Mouse (Mus musculus): ENCODE data around the gene Ccdc43. TPM values are rescaled to one million over a fixed set of nuclear protein-coding genes. Genes with fewer than 3 reads are reported as not detected.

The Ccdc43 gene
- 31.9 and 36.1 TPM in 2 replicates for polyA plus RNA-seq (2015; fragmentation: Nextera tagmentation; extraction: Ambion mirVana)

DNA sequence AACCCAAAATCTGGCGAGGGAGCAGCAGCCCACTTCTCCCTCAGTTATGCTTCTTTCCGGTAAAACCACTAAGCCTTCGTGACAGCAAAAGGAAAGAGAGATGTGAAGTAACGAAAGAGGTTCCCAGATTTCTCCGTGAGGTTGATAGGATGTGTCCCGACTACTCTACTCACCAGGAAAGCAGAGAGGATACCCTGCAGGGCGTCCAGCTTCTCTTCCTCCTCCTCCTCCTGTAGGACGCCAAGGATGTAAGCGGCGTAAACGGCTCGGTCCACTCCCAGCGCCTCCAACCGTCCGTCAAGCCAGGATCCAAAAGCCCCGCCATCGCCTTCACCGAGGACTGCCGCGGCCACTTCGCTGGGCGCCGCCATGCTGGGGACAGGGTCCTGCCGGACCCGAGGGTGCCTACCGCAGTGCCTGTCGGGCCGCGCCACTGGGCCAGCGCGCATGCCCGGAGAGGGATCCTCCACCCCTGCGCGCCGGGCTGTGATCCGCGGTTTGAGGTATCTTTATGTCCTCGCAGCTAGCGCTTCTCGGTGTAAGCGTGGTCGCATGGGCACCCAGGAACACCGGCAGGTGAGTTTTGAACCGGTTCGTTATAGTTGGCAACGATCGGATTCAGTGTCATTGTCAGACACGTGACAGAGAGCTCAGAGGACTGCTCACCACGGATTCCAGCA, at the start of gene Ccdc43:
Gene Ccdc43 (minus strand): TSS at position 445 of the 680 bp plus-strand sequence.
- ATAC-seq (ENCODE audit: extremely low read depth, insufficient number of reproducible peaks, low FRiP score, low TSS enrichment) = peak; percentile 83
- H3K4me2 ChIP-seq = peak within 1 kb of the TSS; percentile 86
- WGBS = under 1% methylated on average over 49 of the region's 49 CpGs
- peaks cover 18% of the 10 kb centered on the region for H3K4me1 ChIP-seq
- peak within 1 kb of the TSS; percentile 68 for H3K27ac ChIP-seq (replicated peaks)
- H3K9ac ChIP-seq = peak within 1 kb of the TSS; percentile 91
- H3K4me3 ChIP-seq = peak within 1 kb of the TSS; percentile 83
- peaks cover 24% of the 10 kb centered on the region for H3K36me3 ChIP-seq
- H3K9me3 ChIP-seq = no peaks in the 10 kb centered on the region
- no peaks in the 10 kb centered on the region for H3K27me3 ChIP-seq (replicated peaks)

DNA sequence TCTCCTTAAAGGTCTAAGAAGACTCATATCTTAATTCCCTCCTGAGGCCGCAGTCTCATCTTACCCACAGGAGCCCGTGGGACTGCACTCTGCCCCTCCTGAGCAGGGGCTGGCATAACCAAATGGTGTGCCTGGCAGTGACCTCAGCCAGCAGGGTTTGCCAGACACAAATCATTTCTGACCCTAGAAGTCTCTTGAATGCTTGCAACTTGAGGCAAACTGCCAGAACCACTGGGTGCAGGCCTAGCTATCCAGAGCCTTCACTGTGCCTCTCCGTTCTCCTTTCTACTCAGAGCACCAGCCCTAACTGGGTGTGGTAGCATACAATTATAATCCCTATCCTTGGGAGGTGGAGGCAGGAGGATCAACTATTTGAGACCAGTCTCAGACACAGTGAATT, 47.2 kb upstream of the Ccdc43 start:
- Histone ChIP-seq H3K36me3 (no peaks in the 10 kb centered on the region), H3K4me1 (peaks cover 13% of the 10 kb centered on the region), H3K9ac (no peak overlapping the region), H3K9me3 (no peaks in the 10 kb centered on the region), H3K4me3 (no peak overlapping the region), H3K27me3 (replicated peaks) (peaks cover 16% of the 10 kb centered on the region; the same call in 1 of the 2 replicates), H3K4me2 (no peak overlapping the region), H3K27ac (replicated peaks) (no peak overlapping the region)
- ATAC-seq (ENCODE audit: extremely low read depth, insufficient number of reproducible peaks, low FRiP score, low TSS enrichment) = no peak
- WGBS = 79% methylated on average over 3 of the region's 3 CpGs

GRCm38 (mm10) chr11:102742843-102743242, 45.3 kb upstream of the Ccdc43 start:
- H3K36me3 ChIP-seq = no peaks in the 10 kb centered on the region
- 74% methylated on average over 5 of the region's 5 CpGs for WGBS

DNA sequence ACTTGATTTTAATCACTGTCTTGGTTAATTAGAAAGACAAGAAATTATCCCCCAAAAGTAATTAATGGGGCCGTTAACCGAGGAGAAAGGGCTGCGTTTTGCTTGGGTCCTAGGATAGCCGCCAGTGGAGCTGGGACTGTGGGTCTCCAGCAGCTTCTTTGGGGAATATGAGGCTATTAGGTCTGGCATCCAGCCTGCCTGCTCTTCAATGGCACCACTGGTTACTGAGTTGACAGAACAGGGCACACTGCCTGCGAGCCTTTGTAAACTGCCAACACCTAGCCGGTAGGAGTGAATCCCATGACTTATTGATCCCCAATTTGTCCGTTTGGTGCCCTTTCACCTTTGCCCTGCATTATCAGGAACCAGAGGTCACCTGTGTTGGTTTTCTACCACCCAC, 44.5 kb upstream of the Ccdc43 start:
- no peak overlapping the region for H3K4me3 ChIP-seq
- H3K4me1 ChIP-seq = peaks cover 21% of the 10 kb centered on the region
- no peaks in the 10 kb centered on the region for H3K36me3 ChIP-seq
- ATAC-seq (ENCODE audit: extremely low read depth, insufficient number of reproducible peaks, low FRiP score, low TSS enrichment) = no peak
- 73% methylated on average over 7 of the region's 7 CpGs for WGBS
- H3K4me2 ChIP-seq = no peak overlapping the region
- H3K27me3 ChIP-seq (replicated peaks) = peaks cover 30% of the 10 kb centered on the region
- no peak overlapping the region for H3K27ac ChIP-seq (replicated peaks)
- no peaks in the 10 kb centered on the region for H3K9me3 ChIP-seq
- H3K9ac ChIP-seq = no peak overlapping the region

More at GRCm38 (mm10) chr11:102742843-102743242, 45.3 kb upstream of the Ccdc43 start:
- peaks cover 29% of the 10 kb centered on the region for H3K27me3 ChIP-seq (replicated peaks)
- peaks cover 21% of the 10 kb centered on the region for H3K4me1 ChIP-seq
- H3K27ac ChIP-seq (replicated peaks) = no peak overlapping the region
- no peak for ATAC-seq (ENCODE audit: extremely low read depth, insufficient number of reproducible peaks, low FRiP score, low TSS enrichment)
- no peak overlapping the region for H3K4me2 ChIP-seq
- H3K9ac ChIP-seq = no peak overlapping the region
- no peak overlapping the region for H3K4me3 ChIP-seq
- no peaks in the 10 kb centered on the region for H3K9me3 ChIP-seq

- H3K4me3 ChIP-seq = no peak overlapping the region
- no peaks in the 10 kb centered on the region for H3K36me3 ChIP-seq
- peak overlapping the region; percentile 47 for H3K4me2 ChIP-seq
- no peak for ATAC-seq (ENCODE audit: extremely low read depth, insufficient number of reproducible peaks, low FRiP score, low TSS enrichment)
- WGBS = 21% methylated on average over 22 of the region's 22 CpGs
- H3K9me3 ChIP-seq = no peaks in the 10 kb centered on the region
- no peak overlapping the region for H3K27ac ChIP-seq (replicated peaks)
- peak overlapping the region; percentile 38; the same call in 1 of the 2 replicates for H3K9ac ChIP-seq
- H3K4me1 ChIP-seq = peaks cover 21% of the 10 kb centered on the region
- peaks cover 30% of the 10 kb centered on the region for H3K27me3 ChIP-seq (replicated peaks)
These were observed 43.8 kb upstream of the Ccdc43 start for GRCm38 (mm10) chr11:102741129-102741950.

DNA sequence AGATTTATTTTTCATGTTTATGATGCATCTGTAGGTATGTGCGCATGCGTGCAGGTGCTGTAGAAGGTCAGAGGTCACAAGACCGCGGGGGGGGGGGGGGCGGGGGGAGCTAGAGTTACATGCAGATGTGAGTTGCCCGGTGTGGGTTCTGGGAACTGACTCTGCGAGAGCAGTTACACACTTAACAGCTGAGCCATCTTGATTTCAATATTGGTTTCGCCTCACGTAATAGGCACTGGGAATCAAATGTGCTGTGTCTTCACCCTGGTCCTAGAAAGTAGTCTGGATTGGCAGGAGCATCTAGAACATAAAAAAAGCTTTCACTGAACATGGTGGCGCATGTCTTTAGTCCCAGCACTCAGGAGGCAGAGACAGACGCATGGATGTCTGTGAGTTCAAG, 43.1 kb upstream of the Ccdc43 start:
- Histone ChIP-seq H3K4me2 (no peak overlapping the region), H3K4me3 (no peak overlapping the region), H3K27ac (replicated peaks) (no peak overlapping the region), H3K4me1 (peaks cover 21% of the 10 kb centered on the region), H3K9me3 (no peaks in the 10 kb centered on the region), H3K27me3 (replicated peaks) (peaks cover 30% of the 10 kb centered on the region), H3K36me3 (no peaks in the 10 kb centered on the region), H3K9ac (no peak overlapping the region)
- WGBS = 63% methylated on average over 11 of the region's 11 CpGs
- no peak for ATAC-seq (ENCODE audit: extremely low read depth, insufficient number of reproducible peaks, low FRiP score, low TSS enrichment)

DNA sequence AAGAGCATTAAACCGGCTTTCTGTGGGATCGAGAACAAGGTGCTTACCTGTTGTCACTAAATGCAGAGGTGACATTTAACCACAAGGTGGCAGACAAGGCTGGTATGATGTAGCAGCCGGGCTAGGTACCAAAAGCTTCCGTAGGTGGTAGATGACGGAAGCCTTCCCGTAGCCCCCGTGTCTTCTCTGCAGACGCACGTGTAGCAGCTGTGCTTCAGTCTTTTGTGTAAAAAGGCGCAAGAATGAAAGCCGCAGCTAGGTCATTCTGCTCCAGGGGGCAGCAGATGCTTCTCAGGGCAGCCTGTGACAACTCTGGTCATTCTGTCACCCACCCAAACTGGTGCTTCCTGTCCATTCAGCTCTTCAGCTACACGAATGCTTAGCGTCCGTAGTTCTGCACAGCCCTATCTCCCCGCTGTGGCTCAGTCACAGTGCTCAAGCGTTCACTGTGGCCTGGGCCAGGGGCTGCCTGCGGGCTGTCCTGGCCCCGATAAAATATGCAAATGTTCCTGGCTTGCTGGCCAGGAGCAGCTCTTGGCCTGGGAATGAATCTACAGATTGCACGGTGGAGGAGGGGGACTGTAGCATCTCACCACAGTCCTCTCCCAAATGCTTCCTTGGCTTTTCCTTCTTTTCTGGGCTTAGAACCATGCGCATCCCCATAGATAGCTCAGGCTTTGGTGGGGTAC, 41.8 kb upstream of the Ccdc43 start:
- H3K9ac ChIP-seq = peak overlapping the region; percentile 69
- ATAC-seq (ENCODE audit: extremely low read depth, insufficient number of reproducible peaks, low FRiP score, low TSS enrichment) = no peak
- H3K9me3 ChIP-seq = no peaks in the 10 kb centered on the region
- peak overlapping the region; percentile 80 for H3K4me2 ChIP-seq
- H3K4me1 ChIP-seq = peaks cover 21% of the 10 kb centered on the region
- H3K4me3 ChIP-seq = peak overlapping the region; percentile 47
- WGBS = 6% methylated on average over 20 of the region's 20 CpGs
- no peak overlapping the region for H3K27ac ChIP-seq (replicated peaks)
- H3K36me3 ChIP-seq = no peaks in the 10 kb centered on the region
- H3K27me3 ChIP-seq (replicated peaks) = peaks cover 30% of the 10 kb centered on the region

- Histone ChIP-seq H3K27me3 (replicated peaks) (peaks cover 28% of the 10 kb centered on the region), H3K4me1 (peaks cover 18% of the 10 kb centered on the region), H3K27ac (replicated peaks) (no peak overlapping the region), H3K36me3 (no peaks in the 10 kb centered on the region), H3K9me3 (no peaks in the 10 kb centered on the region), H3K4me2 (no peak overlapping the region), H3K9ac (no peak overlapping the region), H3K4me3 (no peak overlapping the region)
- no peak for ATAC-seq (ENCODE audit: extremely low read depth, insufficient number of reproducible peaks, low FRiP score, low TSS enrichment)
- 69% methylated on average over 3 of the region's 3 CpGs for WGBS
These were observed 40.5 kb upstream of the Ccdc43 start for GRCm38 (mm10) chr11:102738046-102738445.

DNA sequence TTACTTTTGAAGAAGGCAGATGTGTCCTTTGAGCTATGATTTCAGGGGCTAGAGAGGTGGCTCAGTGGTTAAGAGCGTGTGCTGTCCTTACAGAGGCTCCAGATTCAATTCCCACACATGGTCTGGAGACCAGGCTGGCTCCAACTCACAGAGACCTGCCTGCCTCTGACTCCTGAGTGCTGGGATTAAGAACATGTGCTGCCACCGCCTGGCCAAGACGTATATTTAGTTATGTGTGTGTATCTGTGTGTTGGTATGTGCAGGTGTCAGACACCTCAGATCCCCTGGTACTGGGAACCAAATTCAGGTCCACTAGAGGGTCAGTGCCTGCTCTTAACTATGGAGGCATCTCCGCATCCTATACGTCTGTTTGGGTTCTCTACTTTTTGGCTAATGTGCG, 37.4 kb upstream of the Ccdc43 start:
- Histone ChIP-seq H3K36me3 (no peaks in the 10 kb centered on the region), H3K27ac (replicated peaks) (no peak overlapping the region), H3K9me3 (no peaks in the 10 kb centered on the region), H3K4me3 (no peak overlapping the region), H3K4me1 (peaks cover 10% of the 10 kb centered on the region), H3K9ac (no peak overlapping the region), H3K4me2 (no peak overlapping the region), H3K27me3 (replicated peaks) (peaks cover 16% of the 10 kb centered on the region)
- no peak for ATAC-seq (ENCODE audit: extremely low read depth, insufficient number of reproducible peaks, low FRiP score, low TSS enrichment)
- 83% methylated on average over 6 of the region's 6 CpGs for WGBS

GRCm38 (mm10) chr11:102733146-102733545, 35.6 kb upstream of the Ccdc43 start:
- Histone ChIP-seq H3K4me2 (no peak overlapping the region), H3K9ac (no peak overlapping the region), H3K36me3 (no peaks in the 10 kb centered on the region), H3K27me3 (replicated peaks) (peaks cover 4% of the 10 kb centered on the region), H3K27ac (replicated peaks) (no peak overlapping the region), H3K4me1 (no peaks in the 10 kb centered on the region), H3K4me3 (no peak overlapping the region), H3K9me3 (no peaks in the 10 kb centered on the region)
- WGBS = 60% methylated on average over 5 of the region's 5 CpGs
- ATAC-seq (ENCODE audit: extremely low read depth, insufficient number of reproducible peaks, low FRiP score, low TSS enrichment) = no peak

GRCm38 (mm10) chr11:102731366-102731765, 33.8 kb upstream of the Ccdc43 start:
- no peaks in the 10 kb centered on the region for H3K4me1 ChIP-seq
- no peak overlapping the region for H3K27ac ChIP-seq (replicated peaks)
- no peak overlapping the region for H3K4me2 ChIP-seq
- H3K9ac ChIP-seq = no peak overlapping the region
- no peaks in the 10 kb centered on the region for H3K27me3 ChIP-seq (replicated peaks)
- H3K9me3 ChIP-seq = no peaks in the 10 kb centered on the region
- no peak overlapping the region for H3K4me3 ChIP-seq
- ATAC-seq (ENCODE audit: extremely low read depth, insufficient number of reproducible peaks, low FRiP score, low TSS enrichment) = no peak
- 66% methylated on average over 6 of the region's 6 CpGs for WGBS
- no peaks in the 10 kb centered on the region for H3K36me3 ChIP-seq

Measured in heart, embryonic 13.5 days (tissue).